Mouse (Mus musculus) forebrain, embryonic 13.5 days (tissue): ENCODE measurements around the gene Hnrnpu. TPM values are rescaled to one million over a fixed set of nuclear protein-coding genes. Genes with fewer than 3 reads are reported as not detected.
A peak's percentile ranks its signal among the peaks of the same experiment; 100 is the strongest.

Experiments
- ATAC-seq: fragments of 200-750 bp; cut with Nextera tagmentation; 2 replicates; pipeline ENCODE4 v1.8.0; 2017
- H3K27ac ChIP-seq: fragments of 300-500 bp; sonication (generic); 2 replicates; pipeline ENCODE4 v1.5.1; 2015; ENCODE audit warnings: inconsistent platforms, mild to moderate bottlenecking, moderate library complexity
- H3K27me3 ChIP-seq: fragments of 300-500 bp; sonication (generic); 2 replicates; pipeline ENCODE4 v1.6.1; 2015; ENCODE audit warnings: mild to moderate bottlenecking, inconsistent platforms
- H3K36me3 ChIP-seq: fragments of 300-500 bp; sonication (generic); 2 replicates; pipeline ENCODE4 v1.6.1; 2015; ENCODE audit warnings: mild to moderate bottlenecking, inconsistent platforms; ENCODE audit not compliant: poor library complexity, severe bottlenecking
- H3K4me1 ChIP-seq: fragments of 300-500 bp; sonication (generic); 2 replicates; pipeline ENCODE4 v1.6.1; 2015; ENCODE audit warnings: inconsistent platforms
- H3K4me2 ChIP-seq: fragments of 300-500 bp; sonication (generic); 2 replicates; pipeline ENCODE4 v1.6.1; 2015; ENCODE audit warnings: inconsistent platforms, mild to moderate bottlenecking, moderate library complexity
- H3K4me3 ChIP-seq: fragments of 300-500 bp; sonication (generic); 2 replicates; pipeline ENCODE4 v1.5.1; 2015; ENCODE audit warnings: mild to moderate bottlenecking, inconsistent platforms
- H3K9ac ChIP-seq: fragments of 300-500 bp; sonication (generic); 2 replicates; pipeline ENCODE4 v1.6.1; 2015; ENCODE audit warnings: mild to moderate bottlenecking, inconsistent platforms
- H3K9me3 ChIP-seq: fragments of 300-500 bp; sonication (generic); replicated peaks from 2 replicates; pipeline ENCODE4 v1.6.1; 2016; ENCODE audit warnings: inconsistent platforms
- WGBS: fragments of 180-500 bp; shearing (Covaris S2); methylation state at CpG from one replicate; pipeline ENCODE4 v1.1.7; 2015; 5-methylcytosine and 5-hydroxymethylcytosine counted together
- polyA plus RNA-seq: library from polyadenylated mRNA; unstranded; fragments of >200 nt; fragmentation: Nextera tagmentation; extraction: Ambion mirVana; gene quantifications from 2 replicates; pipeline ENCODE4 v1.2.1, GENCODE M21; 2015

The Hnrnpu gene
- polyA plus RNA-seq: 334 and 374 TPM in 2 replicates

GRCm38 (mm10) chr1:178337551-178338317, at the start of gene Hnrnpu:
Gene Hnrnpu (minus strand): TSS chr1:178337797.
- under 1% methylated on average over 71 of the region's 73 CpGs for WGBS
- peak; percentile 90 for ATAC-seq

GRCm38 (mm10) chr1:178382165-178382564, 44.6 kb upstream of the Hnrnpu start:
- Histone ChIP-seq H3K36me3 (no peaks in the 10 kb centered on the region), H3K4me1 (no peaks in the 10 kb centered on the region), H3K9me3 (no peaks in the 10 kb centered on the region), H3K9ac (no peak overlapping the region), H3K27ac (no peak overlapping the region), H3K4me2 (no peak overlapping the region), H3K4me3 (no peak overlapping the region), H3K27me3 (no peaks in the 10 kb centered on the region)
- ATAC-seq: no peak

More at GRCm38 (mm10) chr1:178337551-178338317, at the start of gene Hnrnpu:
- Histone ChIP-seq H3K4me3 (peak within 1 kb of the TSS; percentile 100), H3K27me3 (no peaks in the 10 kb centered on the region), H3K9me3 (no peaks in the 10 kb centered on the region), H3K36me3 (peaks cover 23% of the 10 kb centered on the region), H3K9ac (peak within 1 kb of the TSS; percentile 100), H3K4me2 (peak within 1 kb of the TSS; percentile 90), H3K27ac (peak within 1 kb of the TSS; percentile 100), H3K4me1 (peaks cover 29% of the 10 kb centered on the region)

- Histone ChIP-seq H3K27me3 (no peaks in the 10 kb centered on the region), H3K4me2 (no peak overlapping the region), H3K4me3 (no peak overlapping the region), H3K9ac (no peak overlapping the region), H3K27ac (no peak overlapping the region), H3K36me3 (no peaks in the 10 kb centered on the region), H3K4me1 (no peaks in the 10 kb centered on the region), H3K9me3 (no peaks in the 10 kb centered on the region)
- 89% methylated on average over 1 of the region's 1 CpGs for WGBS
- no peak for ATAC-seq
These were observed 41.6 kb upstream of the Hnrnpu start for GRCm38 (mm10) chr1:178379224-178379623.

- ATAC-seq: no peak
- no peaks in the 10 kb centered on the region for H3K27me3 ChIP-seq
- H3K9ac ChIP-seq: no peak overlapping the region
- H3K36me3 ChIP-seq: no peaks in the 10 kb centered on the region
- no peak overlapping the region for H3K27ac ChIP-seq
- H3K9me3 ChIP-seq: no peaks in the 10 kb centered on the region
- WGBS: 81% methylated on average over 3 of the region's 3 CpGs
- H3K4me1 ChIP-seq: no peaks in the 10 kb centered on the region
- H3K4me3 ChIP-seq: no peak overlapping the region
- no peak overlapping the region for H3K4me2 ChIP-seq
These were observed 40.5 kb upstream of the Hnrnpu start for GRCm38 (mm10) chr1:178378115-178378514.

GRCm38 (mm10) chr1:178376907-178377306, 39.3 kb upstream of the Hnrnpu start:
- Histone ChIP-seq H3K27ac (no peak overlapping the region), H3K4me2 (no peak overlapping the region), H3K36me3 (no peaks in the 10 kb centered on the region), H3K4me3 (no peak overlapping the region), H3K27me3 (no peaks in the 10 kb centered on the region), H3K4me1 (no peaks in the 10 kb centered on the region), H3K9me3 (no peaks in the 10 kb centered on the region), H3K9ac (no peak overlapping the region)
- 74% methylated on average over 2 of the region's 2 CpGs for WGBS
- ATAC-seq: no peak

GRCm38 (mm10) chr1:178376061-178376460, 38.5 kb upstream of the Hnrnpu start:
- Histone ChIP-seq H3K4me2 (no peak overlapping the region), H3K4me1 (no peaks in the 10 kb centered on the region)
- 92% methylated on average over 2 of the region's 2 CpGs for WGBS

GRCm38 (mm10) chr1:178375381-178375780, 37.8 kb upstream of the Hnrnpu start:
- Histone ChIP-seq H3K4me3 (no peak overlapping the region), H3K4me2 (no peak overlapping the region), H3K9ac (no peak overlapping the region), H3K27me3 (no peaks in the 10 kb centered on the region), H3K4me1 (no peaks in the 10 kb centered on the region), H3K27ac (no peak overlapping the region), H3K9me3 (no peaks in the 10 kb centered on the region), H3K36me3 (no peaks in the 10 kb centered on the region)
- ATAC-seq: no peak

More at GRCm38 (mm10) chr1:178376061-178376460, 38.5 kb upstream of the Hnrnpu start:
- no peaks in the 10 kb centered on the region for H3K36me3 ChIP-seq
- no peak overlapping the region for H3K27ac ChIP-seq
- H3K27me3 ChIP-seq: no peaks in the 10 kb centered on the region
- H3K4me3 ChIP-seq: no peak overlapping the region
- no peak overlapping the region for H3K9ac ChIP-seq
- ATAC-seq: no peak
- H3K9me3 ChIP-seq: no peaks in the 10 kb centered on the region

GRCm38 (mm10) chr1:178372681-178373080, 35.1 kb upstream of the Hnrnpu start:
- WGBS: 91% methylated on average over 4 of the region's 4 CpGs
- H3K9ac ChIP-seq: no peak overlapping the region
- no peak overlapping the region for H3K4me3 ChIP-seq
- ATAC-seq: no peak
- no peak overlapping the region for H3K27ac ChIP-seq
- no peaks in the 10 kb centered on the region for H3K27me3 ChIP-seq
- H3K4me1 ChIP-seq: peaks cover 9% of the 10 kb centered on the region; the same call in 1 of the 2 replicates
- no peak overlapping the region for H3K4me2 ChIP-seq
- H3K9me3 ChIP-seq: no peaks in the 10 kb centered on the region
- H3K36me3 ChIP-seq: no peaks in the 10 kb centered on the region

GRCm38 (mm10) chr1:178369272-178369651, 31.7 kb upstream of the Hnrnpu start:
- peak; percentile 77 for ATAC-seq
- H3K4me3 ChIP-seq: peak overlapping the region; percentile 49
- no peaks in the 10 kb centered on the region for H3K9me3 ChIP-seq
- H3K27ac ChIP-seq: peak overlapping the region; percentile 81
- no peaks in the 10 kb centered on the region for H3K36me3 ChIP-seq
- H3K4me1 ChIP-seq: peaks cover 9% of the 10 kb centered on the region; the same call in 1 of the 2 replicates
- 2% methylated on average over 11 of the region's 11 CpGs for WGBS
- peak overlapping the region; percentile 69 for H3K9ac ChIP-seq
- peak overlapping the region; percentile 71 for H3K4me2 ChIP-seq
- no peaks in the 10 kb centered on the region for H3K27me3 ChIP-seq

GRCm38 (mm10) chr1:178368548-178369271, 31.1 kb upstream of the Hnrnpu start:
- Histone ChIP-seq H3K36me3 (no peaks in the 10 kb centered on the region), H3K9ac (peak overlapping the region; percentile 69), H3K9me3 (no peaks in the 10 kb centered on the region), H3K27ac (peak overlapping the region; percentile 81), H3K4me3 (peak overlapping the region; percentile 49), H3K4me2 (peak overlapping the region; percentile 71), H3K27me3 (no peaks in the 10 kb centered on the region), H3K4me1 (peaks cover 9% of the 10 kb centered on the region; the same call in 1 of the 2 replicates)
- WGBS: 3% methylated on average over 36 of the region's 36 CpGs
- peak; percentile 98 for ATAC-seq

GRCm38 (mm10) chr1:178368121-178368520, 30.5 kb upstream of the Hnrnpu start:
- Histone ChIP-seq H3K4me1 (peaks cover 9% of the 10 kb centered on the region; the same call in 1 of the 2 replicates), H3K9me3 (no peaks in the 10 kb centered on the region), H3K4me3 (no peak overlapping the region), H3K4me2 (no peak overlapping the region), H3K9ac (no peak overlapping the region), H3K36me3 (no peaks in the 10 kb centered on the region), H3K27me3 (no peaks in the 10 kb centered on the region), H3K27ac (no peak overlapping the region)
- ATAC-seq: no peak
- WGBS: 83% methylated on average over 6 of the region's 6 CpGs

GRCm38 (mm10) chr1:178365171-178365570, 27.6 kb upstream of the Hnrnpu start:
- 92% methylated on average over 6 of the region's 6 CpGs for WGBS

More at GRCm38 (mm10) chr1:178365171-178365570, 27.6 kb upstream of the Hnrnpu start:
- Histone ChIP-seq H3K9ac (no peak overlapping the region), H3K36me3 (no peaks in the 10 kb centered on the region), H3K9me3 (no peaks in the 10 kb centered on the region), H3K27ac (no peak overlapping the region), H3K4me3 (no peak overlapping the region), H3K4me2 (no peak overlapping the region), H3K27me3 (no peaks in the 10 kb centered on the region), H3K4me1 (peaks cover 9% of the 10 kb centered on the region; the same call in 1 of the 2 replicates)
- no peak for ATAC-seq
